Mouse (Mus musculus) cerebellum, adult 9-11 months (tissue): ENCODE results near the gene Abcg8.
A peak's percentile ranks its signal among the peaks of the same experiment; 100 is the strongest.

Source experiments
- DNase-seq: peaks from one replicate; pipeline ENCODE4 v3.0.0; 2022

The Abcg8 gene

DNA sequence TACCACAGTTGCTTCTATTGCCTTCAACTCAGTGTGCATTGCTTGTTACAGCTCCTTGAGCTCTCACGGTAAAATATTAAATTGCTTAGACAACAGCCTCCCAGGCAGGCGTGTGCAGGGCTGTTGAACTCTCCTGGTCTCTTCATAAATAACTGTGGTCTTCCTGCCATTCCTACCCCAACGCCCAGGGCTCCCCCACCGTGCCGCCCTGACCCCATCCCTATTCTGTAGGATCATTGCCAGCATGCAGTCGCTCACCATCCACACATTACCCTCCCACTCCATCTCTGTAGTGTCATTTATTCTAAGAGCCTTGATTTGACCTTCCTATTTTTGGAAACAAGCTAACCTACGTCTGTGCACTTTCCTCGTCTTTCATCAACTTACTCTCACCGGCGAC is 11.0 kb upstream of the Abcg8 start:
- DNase-seq: no peak

DNA sequence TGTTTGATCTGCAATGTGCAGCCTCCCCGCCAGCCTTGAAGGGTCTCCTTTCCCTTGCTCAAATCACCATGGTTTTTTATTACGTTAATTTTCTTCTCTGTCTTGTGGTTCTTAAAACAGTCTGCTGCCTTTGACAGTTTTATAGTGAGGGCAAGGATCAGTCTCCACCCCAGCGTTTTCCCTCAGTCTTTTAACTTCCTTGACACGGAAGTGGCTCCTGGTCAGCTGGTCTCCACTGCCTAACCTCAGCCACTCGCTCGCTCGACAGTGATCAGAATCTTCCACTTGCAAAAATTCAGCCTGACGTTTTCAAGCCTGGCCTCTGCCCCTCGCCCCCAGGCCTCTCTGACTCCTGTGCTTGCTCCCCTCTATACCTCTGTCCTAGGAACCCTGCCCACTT is 10.4 kb upstream of the Abcg8 start:
- DNase-seq: no peak

DNA sequence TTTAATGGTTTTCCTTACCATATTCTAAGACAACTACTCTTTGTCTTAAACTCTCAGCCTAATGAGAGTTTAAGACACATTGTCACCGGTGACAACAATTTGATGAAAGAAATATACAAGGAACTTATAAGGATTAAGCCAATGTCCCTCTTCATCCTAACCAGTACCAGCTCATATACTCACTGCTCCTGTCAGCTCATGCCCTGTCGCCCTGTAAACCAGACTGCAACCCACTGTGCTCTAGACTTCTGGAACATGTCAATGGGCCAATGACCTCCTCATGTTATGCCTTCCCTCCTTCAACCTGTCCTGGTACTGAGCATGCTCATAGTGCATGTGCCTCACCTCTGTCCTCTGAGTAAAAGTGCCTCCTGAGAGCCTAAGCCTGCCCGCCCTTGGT is 8.3 kb upstream of the Abcg8 start:
- DNase-seq: no peak

DNA sequence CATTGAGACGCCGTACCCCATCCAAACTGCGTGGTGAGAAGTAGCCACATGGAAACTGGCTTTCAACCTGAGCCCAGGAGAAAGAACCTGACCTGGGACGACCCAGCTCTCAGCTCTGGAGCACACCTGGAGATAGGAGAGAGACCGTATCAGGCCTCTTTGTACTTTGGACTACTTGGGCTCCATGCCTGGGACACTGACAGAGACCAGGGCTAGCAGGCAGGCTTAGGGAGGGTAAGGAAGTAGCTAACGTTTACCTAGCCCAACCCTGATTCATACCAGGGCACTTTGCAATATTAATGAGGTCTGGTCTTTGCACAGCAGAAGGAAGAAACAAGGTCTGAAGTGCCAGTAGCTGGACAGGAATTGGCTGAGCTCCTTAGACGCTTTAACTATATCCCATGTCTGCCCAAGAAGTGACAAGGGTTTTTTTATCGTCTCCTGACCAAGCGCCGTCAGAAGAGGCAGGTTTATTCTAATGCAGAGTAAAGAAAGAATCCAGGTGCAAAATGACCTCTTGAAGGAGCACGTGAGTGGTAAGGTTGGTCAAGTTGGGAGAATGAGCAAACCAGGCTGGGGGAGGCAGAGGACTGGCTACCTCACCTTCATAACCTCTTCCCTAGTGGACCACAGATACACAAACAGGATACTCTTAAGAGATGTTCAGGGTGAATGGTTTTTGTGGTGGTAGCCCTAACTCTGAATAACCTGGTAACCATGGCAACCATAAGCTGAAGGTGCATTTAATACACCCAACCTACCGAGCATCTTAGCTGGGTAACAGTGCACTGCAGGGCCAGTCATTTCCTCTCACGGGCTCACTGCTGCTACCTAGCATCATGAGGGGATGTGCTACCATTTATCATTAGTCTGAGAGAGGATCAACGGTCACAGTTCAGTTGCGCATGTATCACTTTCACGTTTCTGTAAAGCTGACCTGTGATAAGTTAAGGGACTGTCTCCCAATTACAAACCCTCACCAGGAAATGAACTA is 3.4 kb upstream of the Abcg8 start:
- DNase-seq: no peak

DNA sequence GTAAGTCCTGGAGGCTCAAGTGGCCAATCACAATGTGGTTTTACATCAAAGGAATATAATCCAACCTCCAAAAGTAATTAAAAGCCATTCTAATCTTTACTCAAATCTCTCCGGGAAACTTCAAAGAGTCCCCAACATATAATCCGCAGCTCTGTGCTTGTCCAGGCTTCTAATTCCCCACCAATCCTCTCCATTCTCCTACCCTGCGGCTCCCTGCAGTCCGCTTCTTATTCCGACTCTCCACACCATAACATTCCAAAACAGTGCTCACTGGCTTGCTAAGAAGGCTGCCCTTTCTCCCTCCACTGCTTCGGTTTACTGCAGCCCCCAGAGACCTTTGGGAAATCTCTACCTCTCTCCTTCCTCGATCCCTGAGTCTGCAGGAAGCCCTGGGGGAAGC is 2.1 kb upstream of the Abcg8 start:
- no peak for DNase-seq

DNA sequence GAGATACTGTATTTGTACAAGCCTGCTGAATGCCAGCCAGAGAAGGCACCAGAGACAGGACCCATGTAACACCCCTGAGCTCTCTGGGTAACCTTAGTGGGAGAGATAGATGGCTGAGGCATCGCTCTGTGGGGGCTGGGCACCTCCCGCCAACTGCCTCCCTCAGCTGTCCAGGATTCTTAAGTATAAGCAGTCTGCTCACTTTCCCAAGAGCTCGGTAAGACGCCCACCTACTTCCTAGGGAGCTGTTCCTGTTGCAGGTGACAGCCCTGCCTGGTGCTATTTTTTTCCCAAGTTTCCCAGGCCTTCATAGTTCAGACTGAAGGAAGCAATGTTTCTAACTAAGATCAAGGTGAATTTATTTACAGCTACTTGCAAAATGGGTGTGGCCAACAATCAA is 898 bp upstream of the Abcg8 start:
- DNase-seq: no peak

DNA sequence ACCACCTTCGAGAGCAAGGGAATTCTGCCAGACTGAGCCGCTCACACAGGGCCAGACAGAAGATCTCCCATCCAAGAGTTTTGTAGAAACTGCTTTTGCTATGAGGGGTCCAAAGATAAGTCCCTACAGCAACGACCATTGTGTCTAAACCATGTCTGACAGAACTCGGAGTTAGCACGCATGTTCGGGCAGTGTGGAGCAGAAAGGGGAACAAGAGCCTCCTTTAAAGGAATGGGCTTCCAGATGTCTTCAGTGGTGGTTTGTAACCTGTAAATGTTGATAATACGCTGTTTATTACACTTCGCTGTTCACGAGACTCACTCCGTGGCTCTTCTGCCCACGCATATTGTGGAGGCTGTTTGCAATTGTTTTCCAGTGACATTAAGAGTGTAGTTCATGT is 1.5 kb downstream of the Abcg8 start:
- no peak for DNase-seq

DNA sequence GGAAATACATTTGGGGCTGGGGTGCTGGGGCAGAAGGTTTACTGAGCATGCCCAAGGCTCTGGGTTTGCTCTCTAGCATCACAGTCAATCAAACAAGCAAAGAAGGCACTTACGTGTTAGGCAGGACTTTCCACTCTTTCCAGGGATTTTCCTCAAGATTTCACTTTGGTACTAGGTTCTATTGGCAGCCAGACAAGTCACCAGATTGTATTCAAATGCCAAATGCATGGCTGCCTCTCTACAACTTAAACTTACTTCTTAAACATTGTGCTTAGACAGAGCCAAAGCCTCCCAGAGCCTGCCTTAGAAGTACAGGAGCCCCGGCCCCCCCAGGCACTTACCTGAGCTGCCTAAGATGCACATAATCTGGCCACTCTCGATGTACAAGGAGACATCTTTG is 5.6 kb downstream of the Abcg8 start:
- no peak for DNase-seq

DNA sequence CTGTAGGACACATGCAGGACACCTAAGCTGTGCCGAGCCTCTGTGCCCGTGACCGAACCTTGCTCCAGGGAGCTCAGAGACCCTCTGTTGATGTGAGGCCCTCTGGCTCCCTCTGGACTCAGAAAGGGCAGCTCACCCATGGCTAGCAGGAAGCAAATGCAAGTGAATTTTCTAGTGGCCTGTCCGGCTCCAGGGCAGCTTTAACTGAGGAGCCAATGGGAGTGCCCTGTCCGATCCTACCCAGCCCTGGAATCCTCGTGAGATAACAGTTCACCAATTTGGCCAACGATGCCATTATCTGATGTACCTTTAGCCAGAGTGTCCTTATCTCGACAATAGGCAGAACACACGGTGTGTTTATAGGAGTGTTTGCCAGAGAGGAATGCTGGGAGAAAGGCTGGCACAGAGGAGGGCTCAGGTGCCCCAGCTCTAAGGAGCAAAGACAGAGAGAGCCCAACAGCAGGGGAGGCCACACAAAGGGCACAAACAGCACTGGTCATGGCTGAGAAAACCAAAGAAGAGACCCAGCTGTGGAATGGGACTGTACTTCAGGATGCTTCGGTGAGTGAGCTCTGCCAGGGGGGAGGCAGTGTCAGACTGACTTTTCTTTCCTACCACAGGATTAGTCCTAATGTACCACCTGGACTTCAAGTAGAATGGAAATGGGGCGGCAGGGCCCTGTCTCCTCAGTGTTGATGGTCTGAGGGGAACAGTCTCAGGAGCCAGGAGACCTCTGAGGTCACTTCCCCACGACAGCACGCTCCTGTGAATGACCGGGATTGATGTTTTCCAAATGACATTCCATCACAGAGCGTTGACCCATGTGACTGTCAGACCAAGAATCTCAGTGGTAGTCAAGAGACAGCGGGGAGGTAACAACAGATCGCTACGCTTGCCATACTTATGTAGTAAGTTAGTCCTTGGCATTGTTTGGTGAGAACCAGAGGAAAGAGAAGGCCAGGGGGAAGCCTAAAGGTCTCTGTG is 6.9 kb downstream of the Abcg8 start, which contains the start of gene Abcg5:
Abcg5 (minus strand) TSS at position 278 of the 984 bp plus-strand sequence.
- DNase-seq: no peak

DNA sequence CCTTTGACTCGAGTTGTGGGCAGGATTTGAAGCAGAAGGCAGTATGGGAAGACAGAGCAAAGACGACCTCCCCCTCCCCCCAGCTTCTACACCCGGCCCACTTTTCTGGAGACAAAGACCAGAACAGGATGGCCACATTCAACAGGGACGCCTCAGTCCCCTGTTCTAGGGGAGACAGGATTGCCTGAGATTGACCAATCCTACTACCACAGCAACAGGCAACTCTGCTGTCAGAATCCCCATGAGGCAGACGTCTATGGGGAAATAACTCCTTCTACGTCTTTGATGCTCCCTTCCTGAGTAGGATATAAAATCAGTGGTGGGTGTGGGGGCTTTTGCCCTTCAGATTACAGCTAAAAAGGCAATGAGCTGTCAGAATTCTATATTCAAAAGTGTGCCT is 8.2 kb downstream of the Abcg8 start:
- DNase-seq: no peak

DNA sequence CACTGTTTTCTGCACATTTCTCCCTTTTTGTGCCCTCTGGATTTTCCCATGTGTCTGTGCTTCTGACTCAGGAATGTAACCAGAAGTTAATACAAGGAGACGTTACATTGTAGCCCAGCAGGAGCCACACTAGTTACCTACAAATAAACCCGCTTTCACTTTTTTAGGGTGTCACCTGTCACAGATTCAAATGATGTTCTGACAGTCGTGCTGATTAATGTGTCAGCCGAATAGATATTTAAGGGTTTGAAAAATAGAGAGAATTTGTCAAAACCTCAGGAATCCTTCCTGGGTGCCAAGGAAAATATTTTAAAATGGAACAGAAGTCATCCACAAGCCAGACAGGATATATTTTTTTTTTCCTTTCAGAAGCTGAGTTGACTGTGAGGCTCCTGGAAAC is 9.2 kb downstream of the Abcg8 start:
- DNase-seq: no peak

DNA sequence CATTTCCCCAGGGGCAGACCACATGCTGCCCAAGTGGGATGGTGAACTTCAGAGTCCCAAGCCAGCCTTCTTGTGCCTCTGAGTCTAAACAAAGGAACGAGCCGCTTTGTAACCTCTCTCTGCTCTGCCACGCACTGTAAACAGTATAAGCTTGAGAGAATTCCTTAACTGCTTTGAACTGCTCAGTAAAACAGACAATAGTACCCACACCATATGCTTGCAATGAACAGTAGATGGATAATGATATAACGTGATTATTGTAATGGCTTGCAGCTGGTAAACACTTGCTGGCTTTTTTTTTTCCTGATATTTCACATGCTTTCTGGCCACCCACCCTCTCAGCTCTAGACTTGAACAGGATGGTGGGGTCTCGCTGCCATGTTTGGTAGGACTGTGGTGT is 11.9 kb downstream of the Abcg8 start:
- no peak for DNase-seq

DNA sequence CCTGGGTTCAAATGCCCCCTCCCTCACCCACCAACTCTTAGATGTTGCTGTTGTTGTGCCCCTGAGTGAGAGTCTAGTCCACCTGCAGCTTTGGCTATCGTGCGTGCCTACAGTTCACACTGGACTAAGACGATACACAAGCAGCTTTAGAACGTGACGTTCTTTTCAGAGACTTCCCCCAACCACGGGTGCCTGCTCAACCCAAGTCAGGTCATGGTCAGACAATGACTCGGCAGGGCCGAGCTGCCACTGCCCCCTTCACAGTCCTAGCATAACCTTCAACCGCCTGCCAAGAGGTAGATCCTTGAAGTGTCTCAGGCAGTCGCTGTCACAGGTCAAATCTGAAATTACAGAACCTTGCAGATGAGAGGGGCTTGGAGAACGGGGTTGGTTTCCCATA is 12.7 kb downstream of the Abcg8 start:
- no peak for DNase-seq

DNA sequence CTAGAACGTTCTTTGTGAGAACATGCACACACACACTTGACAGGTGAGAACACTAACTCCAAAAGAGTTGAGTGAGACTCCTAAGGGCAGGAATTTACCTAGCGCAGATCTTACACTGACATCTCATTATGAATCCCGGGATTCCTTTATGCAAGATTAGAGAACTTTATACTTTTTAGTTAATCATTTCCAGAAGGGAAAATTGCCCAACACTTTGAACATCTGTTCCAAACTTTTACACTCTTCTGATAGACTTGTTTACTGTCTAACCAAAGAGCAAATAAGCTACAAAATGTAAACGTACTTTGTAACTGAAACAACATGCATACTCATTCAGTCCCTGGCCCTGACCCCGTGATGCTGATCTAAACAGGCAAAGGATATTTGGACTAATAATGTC is 13.2 kb downstream of the Abcg8 start:
- DNase-seq: no peak

DNA sequence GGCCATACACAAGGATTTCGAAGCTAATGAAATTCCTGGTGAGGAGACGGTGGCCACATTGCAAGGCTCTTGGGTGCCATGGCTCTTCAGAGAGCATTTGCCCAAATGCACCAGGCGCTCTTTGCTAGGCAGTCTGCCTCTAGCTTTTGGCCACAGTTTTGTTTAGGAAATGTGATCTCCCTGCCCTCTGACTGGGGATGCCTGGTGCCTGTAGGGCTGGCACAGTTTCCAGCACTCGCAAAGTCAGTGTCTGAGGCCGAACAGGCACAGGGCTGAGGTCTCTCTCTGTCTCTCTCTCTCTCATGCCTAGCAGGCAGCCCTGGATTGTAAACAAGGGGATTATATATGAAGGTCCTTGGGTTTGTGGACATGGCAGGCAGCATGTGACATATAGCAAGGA is 14.0 kb downstream of the Abcg8 start:
- DNase-seq: no peak

DNA sequence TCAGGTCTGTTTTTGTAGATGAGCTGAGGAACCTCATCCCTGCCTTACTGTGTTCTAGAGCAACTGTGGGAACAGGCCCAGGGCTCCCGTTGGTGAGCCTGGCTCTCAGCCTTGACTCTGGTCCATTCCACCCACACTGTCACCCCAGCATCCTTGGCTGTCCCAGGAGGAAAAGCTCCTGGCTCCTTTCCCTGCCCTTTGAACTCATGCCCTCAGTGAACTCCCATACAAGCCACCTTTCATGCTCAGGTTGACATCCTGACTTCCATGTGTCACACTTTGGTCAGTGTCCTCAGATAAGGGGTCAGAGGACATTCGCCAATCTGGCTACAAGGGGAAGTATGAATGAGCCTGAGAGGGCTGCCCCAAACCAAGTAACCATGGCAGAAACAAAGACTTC is 17.6 kb downstream of the Abcg8 start:
- no peak for DNase-seq

DNA sequence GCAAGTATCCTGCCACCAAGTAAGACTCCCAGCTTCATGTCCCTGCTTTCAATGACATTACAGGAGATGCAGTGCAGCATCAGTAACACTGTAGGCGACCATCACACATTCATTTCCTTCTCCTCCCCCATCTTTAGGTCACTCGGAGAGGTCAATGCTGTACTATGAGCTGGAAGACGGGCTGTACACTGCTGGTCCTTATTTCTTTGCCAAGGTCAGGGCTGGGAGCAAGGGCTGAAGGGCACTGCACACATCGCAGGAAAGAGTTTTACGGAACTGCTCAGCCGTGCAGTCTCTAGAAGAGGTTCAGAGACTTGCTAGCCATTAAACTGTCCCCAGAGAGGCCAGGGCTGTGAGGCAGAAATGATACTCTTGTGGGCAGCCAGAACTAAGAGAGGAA is 20.4 kb downstream of the Abcg8 start:
- no peak for DNase-seq

DNA sequence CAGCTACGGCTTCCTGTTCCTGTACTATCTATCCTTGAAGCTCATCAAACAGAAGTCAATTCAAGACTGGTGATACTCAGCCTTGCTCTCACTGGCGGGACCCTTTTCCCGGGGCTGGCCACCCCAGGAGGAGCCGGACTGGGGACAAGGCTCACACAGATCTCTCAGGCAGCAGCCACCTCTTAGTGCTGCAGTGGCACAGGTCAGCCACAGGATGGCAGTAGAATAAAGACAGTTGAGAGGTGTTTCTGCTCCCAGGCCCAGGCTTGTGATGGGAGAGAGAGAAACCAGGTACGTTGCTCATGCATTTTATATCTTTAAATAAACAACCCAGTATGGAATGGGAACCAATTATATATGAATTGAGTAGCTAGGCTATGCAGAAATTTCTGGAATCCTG is 22.6 kb downstream of the Abcg8 start:
- DNase-seq: peak; percentile 51

DNA sequence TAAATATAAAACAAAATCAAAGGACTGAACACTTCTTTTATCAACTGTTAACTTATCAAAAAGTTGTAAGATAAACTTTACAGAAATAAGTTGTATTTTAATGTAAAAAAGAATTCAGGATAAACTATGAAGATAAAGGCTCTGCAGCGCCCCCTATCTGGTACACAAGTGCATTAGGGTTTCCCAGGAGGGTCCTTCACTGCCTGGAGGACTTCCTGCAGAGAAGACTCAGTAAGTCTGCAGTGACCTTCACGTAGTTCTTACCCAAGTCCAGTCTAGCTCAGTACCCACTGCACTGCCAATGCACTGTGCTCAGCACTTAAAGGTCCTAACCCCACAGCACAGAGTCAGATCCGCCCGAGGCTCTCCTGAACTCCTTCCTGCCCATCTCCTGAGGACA is 31.3 kb downstream of the Abcg8 start:
- DNase-seq: no peak

DNA sequence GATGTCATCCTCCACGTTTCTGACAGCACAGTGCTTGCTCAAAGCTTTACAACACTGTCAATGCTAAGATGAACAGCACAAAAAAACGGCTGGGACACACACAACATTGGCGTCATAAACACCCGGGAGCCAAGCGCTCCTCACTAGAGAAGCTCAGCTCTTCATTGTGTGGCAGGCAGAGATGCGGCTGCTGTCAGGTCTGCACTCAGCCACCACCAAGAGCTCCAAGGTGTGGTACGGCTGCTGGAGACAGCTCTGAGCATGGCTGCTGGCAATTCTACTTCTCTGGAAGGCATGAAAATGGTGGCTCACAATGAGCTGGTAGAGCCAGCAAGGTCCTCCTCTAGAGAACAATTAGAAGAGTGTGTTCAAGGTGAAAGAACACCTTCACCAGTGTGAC is 32.7 kb downstream of the Abcg8 start:
- DNase-seq: no peak

DNA sequence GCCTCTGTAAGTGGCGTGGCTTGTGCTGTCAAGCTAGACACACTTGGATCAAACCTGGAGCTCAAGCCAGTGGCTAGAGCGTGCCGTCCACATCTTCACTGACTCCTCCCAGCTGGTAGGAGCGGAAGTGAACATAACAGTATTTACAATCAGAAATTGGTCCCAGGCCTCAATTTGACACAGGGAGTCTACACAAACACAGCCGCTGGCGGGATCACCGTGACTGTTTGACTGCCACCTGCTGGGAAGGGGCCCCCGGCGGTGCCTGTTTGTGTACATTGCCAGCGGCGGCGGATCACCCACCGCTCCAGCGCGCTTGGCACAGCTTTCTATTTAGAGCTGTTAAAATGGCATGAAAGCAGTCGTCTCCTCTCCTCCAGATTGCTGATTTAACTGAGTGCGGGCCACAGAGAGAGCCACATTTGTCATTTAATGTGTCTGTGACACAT is 33.3 kb downstream of the Abcg8 start:
- no peak for DNase-seq

DNA sequence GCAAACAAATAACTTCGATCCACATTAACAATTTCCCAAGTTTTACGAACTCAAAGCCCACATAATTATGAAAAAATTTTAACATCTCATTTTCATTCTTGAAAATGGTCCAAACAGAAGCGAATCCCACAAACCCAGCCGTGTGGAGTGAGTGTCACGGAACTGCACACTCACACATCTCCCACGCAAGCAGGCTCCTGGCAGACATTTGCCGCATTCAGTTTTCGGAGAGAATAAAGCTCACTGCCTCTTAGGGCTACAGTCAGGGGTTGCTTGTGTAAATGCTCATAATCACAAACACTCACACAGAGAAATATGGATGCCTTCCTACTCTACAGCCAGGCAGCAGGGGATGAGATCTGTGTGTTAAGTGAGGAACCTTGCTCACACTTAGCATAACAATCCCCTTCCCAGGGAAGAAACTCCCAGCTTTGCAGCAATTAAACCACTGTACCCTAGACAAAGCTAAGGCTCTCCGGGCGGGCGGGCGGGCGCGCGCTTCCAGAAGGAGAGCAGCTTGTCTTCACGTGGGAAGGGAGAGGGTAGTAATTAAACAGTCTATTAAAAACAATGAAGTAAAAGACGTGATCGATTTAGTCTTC is 37.6 kb downstream of the Abcg8 start:
- no peak for DNase-seq

DNA sequence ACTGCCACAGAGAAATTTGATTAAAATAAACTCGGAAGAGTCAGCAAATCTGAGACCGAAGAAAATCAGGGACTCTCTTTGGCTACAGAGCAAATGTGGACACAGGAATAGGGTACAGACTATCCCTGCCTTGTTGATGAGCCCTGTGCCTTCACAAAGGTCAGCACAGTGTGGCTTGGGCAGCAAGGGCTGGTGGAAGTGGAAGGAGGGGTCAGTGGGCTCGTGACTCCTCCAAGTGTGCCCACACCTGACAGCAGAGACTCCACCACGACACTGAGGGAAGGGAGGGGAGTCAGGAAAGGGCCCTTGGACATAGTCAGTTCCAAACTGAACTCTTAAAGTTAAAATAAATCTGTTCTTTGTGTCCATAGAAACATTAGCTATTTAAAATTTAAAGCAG is 38.8 kb downstream of the Abcg8 start:
- DNase-seq: no peak
